Mouse (Mus musculus) bone marrow macrophage, adult 2 months (primary cell): ENCODE measurements around the gene Adcy5.

ENCODE experiments used
- CTCF ChIP-seq: IDR thresholded peaks from 2 replicates; pipeline ENCODE4 v1.5.1; 2012; ENCODE audit warnings: low read depth, mild to moderate bottlenecking, low read length, moderate library complexity
- POLR2A ChIP-seq: IDR thresholded peaks from 2 replicates; pipeline ENCODE4 v1.6.1; 2012; ENCODE audit warnings: mild to moderate bottlenecking, low read depth, low read length, borderline replicate concordance

GRCm38 (mm10) chr16:35208796-35209195 lies 54.1 kb downstream of the Adcy5 start:
- TF ChIP-seq CTCF (no peak), POLR2A (no peak)
